Mouse (Mus musculus): ENCODE measurements around the gene Cox7a2l.

Cox7a2l gene
- long read RNA-seq, experiment 1, transcript Cox7a2l-201 (3 exons, 1,076 nt) = major isoform, 209 of 222 reads
- long read RNA-seq, experiment 1, partial matches to known transcripts = 2 of 222 reads
- long read RNA-seq, experiment 1, other reads (novel, unspliced or antisense) = 8 of 222 reads
- long read RNA-seq, experiment 2, transcript Cox7a2l-201 (3 exons, 1,076 nt) = major isoform, 188 of 200 reads
- long read RNA-seq, experiment 2, partial matches to known transcripts = 5 of 200 reads
- long read RNA-seq, experiment 2, other reads (novel, unspliced or antisense) = 3 of 200 reads

DNA sequence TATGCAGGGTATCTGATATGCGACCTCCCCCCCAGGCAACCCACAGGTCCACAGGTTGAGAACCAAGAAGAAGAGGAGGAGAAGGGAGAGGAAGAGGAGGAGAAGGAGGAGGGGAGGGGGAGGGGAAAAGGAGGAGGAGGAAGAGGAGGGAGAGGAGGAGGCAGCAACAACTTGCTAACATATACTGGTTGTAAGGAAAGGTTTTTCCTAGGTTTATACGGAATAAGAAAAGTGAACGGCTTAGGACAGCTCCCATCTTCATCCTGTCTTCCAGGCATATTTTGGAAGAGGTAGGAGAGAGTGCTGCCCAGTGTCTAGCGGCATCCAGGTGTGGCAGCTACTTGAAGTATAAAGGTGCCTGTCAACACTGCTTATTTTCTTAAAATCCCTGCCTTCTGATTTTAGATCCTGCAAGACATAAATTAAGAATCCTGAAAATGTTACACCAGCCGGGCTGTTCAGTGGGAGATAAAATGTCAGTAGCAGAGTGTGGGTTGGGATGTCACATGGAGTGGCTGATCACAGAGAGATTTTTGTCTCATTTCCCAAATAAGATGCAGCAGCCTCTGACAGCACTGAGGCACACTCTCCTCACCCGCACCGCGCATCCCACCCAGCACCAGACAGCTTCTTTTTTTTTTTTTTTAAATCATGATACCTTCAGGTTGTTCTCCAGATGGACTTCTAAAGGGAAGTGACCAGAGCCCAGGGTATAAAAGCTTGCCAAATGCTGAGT is at the start of gene Cox7a2l:
TSS of gene Cox7a2l (minus strand) at position 51 of the 736 bp plus-strand sequence.
- intact Hi-C loops (cut with DNase I) = no loop called here

DNA sequence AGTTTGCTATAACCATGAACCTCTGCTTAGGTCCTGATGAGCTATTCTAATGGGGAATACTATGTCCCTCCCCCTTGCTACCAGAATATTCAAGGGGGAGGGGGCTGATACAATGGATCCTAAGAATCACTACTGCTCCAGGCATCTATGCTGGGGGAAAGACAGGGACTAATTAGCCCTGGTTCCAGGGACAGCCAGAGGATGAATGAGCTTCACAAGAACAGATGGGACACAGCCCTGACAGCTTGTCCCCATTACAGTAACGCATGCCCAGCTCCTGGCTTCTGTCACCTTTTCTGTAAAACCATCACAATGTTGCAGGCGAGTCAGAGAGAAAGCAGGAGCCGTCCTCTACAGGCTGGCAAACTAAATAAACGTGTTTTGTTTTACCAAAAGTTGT is 48.4 kb upstream of the Cox7a2l start:
- intact Hi-C loops (cut with DNase I) = no loop called here

DNA sequence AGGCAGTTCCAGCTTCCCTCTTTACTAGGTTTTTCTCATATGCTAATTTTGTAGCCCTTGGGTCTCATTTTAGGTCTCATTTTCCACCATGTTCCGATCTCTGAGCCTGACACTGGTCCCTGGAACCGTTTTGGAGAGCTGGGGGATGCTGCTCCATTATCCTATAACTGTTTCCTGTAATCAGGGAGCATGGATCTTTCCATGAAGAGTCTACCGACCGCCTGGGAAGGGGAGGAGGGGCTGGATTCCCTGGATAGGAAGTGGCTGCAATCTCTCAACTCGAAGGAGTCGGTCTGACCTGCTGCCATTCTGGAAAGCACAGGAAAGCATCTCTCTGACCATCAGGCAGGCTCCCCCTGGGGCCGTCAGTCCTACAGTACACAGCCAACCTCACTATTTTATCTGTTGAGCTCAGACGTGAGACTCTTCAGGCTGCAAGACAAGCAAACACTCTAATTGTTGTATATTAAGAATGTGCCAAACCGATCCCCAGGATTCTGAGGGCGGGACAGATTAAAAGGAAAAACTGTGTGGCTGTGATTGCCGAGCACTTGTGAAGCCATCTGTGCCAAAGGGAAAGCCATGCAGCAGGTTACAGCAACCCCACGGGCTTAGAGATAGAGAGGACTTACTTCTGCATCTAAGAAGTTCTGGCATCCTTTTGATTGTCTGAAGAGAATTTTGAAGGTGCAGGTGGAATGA is 47.1 kb upstream of the Cox7a2l start:
- intact Hi-C loops (cut with DNase I) = no loop called here

DNA sequence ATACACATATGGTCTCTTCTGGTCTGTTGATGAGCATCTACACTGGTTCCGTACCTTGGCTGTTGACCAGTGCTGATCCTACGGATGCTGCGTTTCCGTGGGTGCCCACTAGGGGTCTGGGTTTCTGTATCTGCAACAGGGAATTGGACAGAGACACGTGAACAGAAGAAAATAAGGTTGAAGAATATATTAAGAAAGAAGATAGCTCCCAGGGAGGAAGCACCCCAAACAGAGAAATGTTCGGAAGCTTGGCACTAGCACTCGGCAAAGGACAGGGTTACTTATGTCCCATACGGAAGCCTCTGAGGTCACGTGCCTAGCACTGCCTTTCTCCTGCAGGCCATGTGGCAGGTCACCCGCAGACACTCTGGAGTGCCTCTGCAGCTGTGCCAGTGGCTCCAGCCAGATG is 46.6 kb upstream of the Cox7a2l start:
- intact Hi-C loops (cut with DNase I) = no loop called here

DNA sequence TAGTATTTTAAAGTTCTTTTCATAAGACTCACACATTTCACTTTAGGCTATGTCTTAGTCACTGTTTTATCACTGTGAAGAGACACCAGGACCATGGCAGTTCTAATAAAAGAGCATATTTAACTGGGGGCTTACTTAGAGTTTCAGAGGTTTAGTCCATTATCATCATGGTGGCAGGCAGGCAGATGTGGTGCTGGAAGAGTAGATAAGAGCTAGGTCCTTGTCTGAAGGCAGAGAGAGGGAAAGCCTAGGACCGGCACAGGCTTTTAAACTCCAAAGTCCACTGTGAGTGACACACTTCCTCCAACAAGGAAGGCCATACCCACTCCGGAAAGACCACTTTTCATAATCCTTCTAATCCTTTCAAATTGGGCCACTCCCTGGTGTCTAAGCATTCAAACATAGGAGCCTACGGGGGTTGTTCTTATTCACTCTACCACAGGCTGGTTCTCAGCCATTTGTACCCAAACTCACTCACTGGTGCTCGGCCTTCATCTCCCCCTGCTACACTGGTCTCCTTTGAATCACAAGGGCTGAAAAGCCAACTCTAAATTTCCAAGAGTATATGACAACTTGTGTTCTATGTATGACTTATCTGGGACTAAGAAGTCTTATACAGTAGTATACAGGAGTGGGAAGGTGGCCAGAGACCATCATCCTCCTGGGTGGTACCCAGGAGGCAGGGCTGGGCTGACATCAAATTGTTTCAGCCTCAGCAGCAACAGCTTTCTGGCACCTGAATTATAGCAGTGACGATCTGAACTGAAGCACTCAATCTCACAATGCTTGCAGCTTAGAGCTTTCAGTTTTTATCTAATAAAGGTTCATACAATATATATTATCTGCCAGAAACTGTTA is 45.3 kb upstream of the Cox7a2l start:
- intact Hi-C loops (cut with DNase I) = no loop called here

DNA sequence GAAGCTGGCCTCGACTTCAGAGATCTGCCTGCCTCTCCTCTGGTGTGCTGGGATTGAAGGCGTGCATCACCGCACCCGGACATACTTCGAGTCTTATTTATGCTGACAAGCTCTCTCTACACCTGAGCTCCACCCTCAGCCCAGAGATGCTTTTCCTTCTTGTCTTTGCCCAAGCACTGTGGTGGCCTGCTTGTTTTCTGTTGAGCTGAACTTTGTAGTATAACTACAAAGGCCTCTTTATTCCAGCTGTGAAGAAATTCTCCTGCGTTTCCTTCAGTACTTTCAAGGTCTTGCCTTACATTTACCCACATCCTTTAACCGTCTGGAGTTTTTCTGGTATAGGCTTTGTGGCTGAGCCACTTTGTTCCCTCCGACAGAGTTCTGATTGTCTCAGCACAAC is 42.0 kb upstream of the Cox7a2l start:
- intact Hi-C loops (cut with DNase I) = no loop called here

DNA sequence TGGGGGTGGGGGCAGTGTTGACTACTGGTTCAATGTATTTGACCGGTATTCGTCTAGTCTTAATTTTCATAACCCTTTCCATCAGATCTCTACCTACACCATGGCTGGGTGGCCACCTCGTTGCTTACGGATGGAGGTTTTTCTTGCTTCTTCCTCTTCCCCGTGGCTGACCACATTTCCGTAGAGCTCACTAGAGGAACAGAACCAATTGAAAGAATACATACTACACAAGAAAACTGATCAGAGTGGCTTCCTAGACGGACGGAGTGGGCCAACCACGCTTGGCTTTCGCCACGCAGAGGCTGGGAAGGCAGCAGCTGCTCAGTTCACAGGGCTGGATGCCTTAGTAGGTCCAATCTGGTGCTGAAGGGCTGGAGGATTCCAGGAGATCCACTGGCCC is 38.7 kb upstream of the Cox7a2l start:
- intact Hi-C loops (cut with DNase I) = no loop called here

DNA sequence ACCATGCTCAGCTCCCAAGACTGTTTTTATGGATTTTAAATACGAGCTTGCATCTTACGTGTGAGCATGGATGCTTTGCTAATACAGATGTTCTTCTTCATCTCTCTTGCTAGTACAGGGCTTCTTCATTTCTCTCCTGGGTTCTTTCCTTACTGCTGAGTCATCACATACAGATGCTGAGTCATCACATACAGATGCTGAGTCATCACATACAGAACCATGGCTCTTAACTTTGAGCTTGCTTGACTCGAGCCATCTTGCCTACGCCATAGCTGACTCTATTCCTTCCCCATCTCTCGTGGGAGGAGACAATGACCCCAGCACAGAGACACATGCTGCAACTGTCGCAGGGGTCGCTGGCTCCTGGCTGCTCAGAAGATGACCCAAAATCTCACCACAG is 37.9 kb upstream of the Cox7a2l start:
- intact Hi-C loops (cut with DNase I) = no loop called here

DNA sequence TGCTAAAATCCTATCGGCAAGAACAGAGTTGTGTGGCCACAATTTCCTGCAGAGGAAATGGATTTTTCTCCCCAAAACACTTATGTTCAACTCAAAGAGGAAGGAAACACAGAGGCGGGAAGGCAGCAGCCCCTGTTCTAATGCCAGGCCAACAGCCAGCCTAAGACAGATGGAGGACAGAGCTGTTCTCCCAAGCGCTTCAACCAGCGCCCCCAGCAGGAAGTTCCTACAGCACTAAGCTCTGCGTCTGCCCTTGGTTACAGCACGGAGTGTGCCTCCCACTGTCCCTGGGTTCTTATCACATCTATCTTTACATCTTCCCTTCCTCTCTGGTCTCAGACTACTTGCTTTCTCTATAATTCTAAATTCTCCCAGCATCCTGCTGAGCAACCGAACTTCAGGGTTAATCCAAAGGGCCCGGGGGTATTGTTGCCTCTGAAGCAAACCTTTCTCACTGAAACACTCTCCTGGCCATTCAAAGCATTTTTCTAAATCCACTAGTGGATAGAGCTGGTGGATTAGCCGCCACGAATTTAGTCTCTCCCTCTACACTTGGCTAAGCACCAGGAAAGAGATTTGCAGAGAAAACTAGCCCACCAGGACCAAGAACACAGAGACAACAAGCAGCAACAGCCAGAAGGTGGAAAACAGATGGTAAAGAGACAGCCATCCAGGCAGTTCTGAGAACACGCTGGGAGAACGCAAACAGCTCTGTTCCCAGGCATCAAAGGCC is 31.5 kb upstream of the Cox7a2l start:
- intact Hi-C loops (cut with DNase I) = no loop called here

DNA sequence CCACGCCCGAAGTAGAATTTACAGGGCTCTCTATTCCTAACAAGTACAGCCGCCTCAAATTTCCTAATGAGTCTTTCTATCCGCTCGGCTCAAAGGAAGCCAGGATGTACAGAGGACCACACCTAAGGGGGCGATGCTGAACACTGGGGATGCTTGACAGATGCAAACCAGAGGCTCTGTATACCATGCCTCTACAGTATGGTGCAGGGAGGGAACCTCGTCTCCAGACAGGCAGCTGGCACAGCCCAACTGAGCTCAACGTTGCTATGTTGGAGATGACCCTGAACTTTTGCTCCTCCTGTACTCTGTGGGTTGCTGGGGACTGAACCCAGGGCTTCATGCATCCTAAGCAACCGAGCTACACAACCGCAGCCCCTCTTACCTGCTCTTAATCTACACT is 30.0 kb upstream of the Cox7a2l start:
- intact Hi-C loops (cut with DNase I) = no loop called here

DNA sequence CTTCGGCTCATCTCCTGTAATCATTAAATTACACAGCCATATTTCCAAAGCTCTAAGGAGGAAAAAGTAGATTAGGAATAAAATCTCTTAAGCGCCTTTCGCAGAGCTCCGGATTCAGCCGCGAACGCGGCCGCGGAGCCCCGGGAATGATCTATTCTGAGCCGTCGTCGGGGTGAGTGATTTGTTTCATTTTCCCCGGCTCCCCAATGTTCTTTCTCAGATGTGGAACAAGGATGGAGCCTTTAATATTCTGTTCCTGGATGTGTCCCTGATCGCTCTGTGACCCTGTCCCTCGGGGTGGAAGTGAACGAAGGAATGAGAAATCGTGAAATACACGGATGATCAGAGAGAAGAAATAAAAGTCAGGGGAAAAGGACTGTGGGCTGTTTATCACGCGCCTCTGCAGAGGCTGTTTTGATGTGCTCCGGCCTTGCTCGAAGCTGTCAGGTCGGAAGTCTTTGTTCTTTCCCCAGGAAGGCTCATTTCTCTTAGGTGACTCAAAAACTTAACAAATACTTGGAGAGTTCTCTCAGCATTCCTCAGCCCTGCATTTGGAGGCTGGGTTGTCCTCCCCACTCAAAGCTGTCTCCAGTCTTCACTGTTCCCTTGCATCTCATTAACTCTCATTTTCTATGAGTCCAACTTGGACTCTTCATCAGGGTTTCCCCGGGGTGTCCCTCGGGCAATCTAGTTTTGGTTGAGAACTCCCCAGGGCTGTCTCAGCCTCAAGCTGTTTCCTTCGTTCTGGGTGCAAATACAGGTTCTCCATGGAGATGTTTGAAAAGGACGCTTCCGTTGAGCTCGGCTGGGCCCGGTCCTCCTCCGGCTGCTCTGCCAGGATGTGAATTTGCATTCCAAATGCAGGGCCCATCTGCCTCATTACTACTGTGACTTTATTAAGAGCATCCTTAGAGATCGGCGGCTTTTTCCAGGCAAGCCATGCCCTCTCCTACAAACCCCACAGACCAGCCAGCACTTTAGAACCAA is 28.9 kb upstream of the Cox7a2l start:
- intact Hi-C loops (cut with DNase I) = no loop called here

DNA sequence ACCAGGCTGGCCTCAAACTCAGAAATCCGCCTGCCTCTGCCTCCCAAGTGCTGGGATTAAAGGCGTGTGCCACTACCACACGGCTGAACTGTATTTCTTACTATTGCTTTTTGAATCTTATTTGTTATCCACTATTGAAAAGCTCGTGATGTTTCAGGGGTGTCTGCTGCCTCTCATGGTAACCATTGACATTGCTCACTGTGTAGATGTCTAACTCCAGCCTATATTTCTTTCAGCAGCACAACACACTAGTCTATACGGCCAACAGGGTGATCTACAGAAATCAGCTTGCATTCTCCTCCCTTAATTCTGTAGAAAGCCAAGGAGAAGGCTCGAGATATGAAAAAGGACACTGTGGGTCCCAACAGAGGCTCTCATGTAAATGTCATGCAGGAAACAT is 28.1 kb upstream of the Cox7a2l start:
- intact Hi-C loops (cut with DNase I) = no loop called here

DNA sequence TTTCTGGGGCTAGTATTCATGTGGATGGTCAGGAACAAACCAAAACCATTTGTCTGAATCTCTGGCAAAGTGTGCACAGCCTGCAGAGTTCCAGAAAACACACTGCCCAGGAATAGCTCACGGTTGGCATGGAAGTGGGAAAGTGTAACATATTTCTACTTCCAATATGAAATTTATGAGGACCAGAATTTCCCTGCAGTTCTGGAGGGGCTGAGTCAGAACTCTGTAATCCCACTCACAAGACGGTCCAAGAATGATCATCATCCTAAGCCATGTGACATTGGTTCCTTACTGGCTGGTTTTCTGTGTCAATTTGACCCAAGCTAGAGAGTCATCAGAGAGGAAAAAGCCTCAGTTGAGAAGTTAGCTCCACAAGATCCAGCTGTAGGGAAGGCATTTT is 25.3 kb upstream of the Cox7a2l start:
- intact Hi-C loops (cut with DNase I) = no loop called here

DNA sequence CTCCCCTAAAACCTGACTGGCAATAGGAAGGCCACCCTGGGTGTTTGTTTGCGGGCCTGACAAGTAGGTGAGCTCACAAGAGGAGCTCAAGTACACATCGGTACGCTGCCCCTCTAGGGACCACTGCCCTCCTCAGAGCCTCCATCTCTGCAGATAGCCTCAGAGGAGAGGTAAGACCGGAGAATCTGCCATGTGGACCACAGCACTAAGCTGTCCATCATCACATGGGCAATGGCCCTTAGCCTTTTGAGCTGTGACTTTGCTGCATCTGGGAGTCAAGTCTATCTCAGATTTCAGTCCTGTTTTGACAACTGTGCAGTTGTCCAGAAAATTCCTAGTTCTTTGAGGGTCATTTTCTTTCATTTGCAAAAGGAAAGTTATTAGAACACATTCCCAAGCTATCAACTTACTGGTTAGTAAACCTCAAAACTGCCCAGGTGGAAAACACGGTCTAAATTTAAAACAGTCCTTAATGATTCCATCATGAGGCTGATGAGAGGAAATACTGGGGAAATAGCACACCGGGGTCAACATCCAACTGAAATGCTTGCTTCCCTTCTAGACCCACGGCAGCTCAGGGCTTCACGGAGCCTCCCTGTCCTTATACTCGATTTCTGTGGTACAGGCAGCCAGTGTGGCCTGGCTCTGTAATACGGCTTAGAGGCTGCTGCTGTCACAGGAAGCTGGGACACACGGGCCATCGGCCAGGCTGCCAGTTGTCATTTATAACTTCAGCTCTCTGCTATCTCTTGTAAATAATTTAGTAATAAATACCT is 22.3 kb upstream of the Cox7a2l start:
- intact Hi-C loops (cut with DNase I) = no loop called here

DNA sequence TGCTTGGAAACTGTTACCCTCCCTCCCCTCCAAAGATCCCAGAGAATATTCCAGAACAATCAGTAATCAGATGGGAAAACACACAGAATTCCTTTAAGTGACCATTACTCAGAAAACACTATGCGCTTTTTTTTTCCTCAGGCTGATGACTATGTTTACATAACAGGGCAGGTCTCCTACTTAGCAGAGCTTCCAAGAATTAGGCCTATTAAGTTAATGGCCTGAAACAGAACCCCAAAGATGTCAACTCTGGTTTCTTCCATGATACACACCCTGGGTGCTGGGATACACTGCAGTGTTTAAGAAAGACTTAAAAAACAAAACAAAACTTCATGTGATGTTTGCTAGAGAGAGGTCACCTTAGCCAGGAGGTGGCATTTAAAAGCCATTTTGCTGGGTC is 21.6 kb upstream of the Cox7a2l start:
- intact Hi-C loops (cut with DNase I) = no loop called here

DNA sequence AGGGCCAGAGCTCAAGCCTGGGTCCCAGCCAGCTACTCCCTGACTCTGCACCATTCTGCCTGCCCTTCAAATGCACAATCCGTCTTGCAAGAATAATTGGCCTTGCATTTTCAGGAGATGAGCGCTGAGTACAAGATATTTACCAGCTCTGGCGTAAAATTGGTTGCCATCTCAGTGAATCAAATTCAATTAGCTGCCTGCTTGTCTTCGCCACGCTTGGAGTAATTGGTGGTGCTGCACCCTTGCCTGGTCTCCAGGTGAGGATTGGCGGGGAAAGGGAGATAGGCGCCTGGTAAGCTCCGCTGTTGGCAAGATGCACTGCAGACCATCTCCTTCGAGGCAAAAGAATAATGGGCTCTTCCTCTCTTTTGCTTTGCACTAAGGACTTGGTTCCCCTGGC is 21.0 kb upstream of the Cox7a2l start:
- intact Hi-C loops (cut with DNase I) = no loop called here

DNA sequence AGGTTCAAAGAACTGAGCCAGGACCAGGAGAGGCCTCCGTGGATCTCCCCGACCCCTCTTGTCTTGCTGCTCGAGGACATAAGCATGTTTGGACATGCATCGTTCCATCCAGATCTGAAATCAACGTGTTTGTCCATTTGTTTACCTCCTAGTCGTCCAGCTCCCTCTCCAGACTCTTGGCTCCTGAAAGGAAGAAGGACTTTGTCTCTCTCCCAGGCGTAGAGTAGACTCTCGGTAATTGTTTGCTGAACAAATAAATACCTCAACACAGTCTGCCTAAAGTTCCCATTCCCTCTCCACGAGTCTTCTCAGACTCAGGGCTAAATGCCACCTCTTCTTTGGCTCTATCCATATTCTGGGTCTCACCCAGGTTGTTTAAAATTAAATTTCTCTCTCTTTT is 16.0 kb upstream of the Cox7a2l start:
- intact Hi-C loops (cut with DNase I) = no loop called here

DNA sequence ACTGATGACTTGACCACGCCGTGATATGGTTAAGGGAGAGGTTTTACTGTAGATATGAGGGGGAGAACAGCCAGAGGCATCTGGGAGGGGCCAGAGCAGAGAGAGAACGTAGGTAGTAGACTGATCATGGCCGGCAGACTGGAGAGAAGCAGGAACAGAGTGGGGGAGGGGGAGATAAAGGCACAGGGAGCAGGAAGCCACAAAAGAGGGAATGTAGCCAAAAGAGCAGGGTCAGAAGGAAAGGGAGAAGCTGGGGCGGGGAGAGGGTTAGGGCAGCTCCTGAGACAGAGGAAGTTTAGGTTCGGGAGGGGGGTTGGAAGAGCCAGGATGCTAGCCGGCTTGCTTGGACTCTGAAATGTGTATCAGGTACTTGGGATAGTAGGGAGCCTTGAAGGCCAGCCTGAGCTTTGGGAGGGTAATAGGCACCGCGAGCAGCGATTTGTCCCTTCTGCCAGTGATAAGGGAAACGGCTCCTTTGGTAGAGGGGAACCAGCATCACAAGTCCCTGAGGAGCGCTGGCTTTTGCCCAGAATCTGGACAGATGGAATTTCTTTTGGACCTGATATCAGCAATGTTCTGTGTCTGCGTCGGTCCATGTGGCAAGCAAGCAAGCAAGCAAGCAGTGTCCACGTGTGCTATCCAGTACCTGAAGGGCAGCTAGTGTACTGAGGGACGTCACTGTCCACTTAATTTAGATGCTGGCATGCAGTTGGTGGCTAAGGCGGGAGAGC is 10.7 kb upstream of the Cox7a2l start:
- intact Hi-C loops (cut with DNase I) = no loop called here
